Mouse (Mus musculus): ENCODE results near the gene Irak2. TPM values are rescaled to one million over a fixed set of nuclear protein-coding genes. Genes with fewer than 3 reads are reported as not detected.
"Not testable (repeated sequence)": the region's sequence is repeated elsewhere in the genome, so short reads cannot be mapped to it uniquely, and the experiment has no call there.

The Irak2 gene
- polyA plus RNA-seq, 1 experiment from 2014 or later, result 1.5 TPM

- no peak overlapping the region for H3K4me2 ChIP-seq (ENCODE audit: low read depth, low read length)
- 74% methylated on average over 14 of the region's 14 CpGs for WGBS
- H3K4me1 ChIP-seq (ENCODE audit: control insufficient read depth, insufficient read depth, low read length), result no peaks in the 10 kb centered on the region
- H3K36me3 ChIP-seq (ENCODE audit: control insufficient read depth, insufficient read depth, low read length), result no peaks in the 10 kb centered on the region
- H3K27me3 ChIP-seq (ENCODE audit: control insufficient read depth, insufficient read depth, low read length), result no peaks in the 10 kb centered on the region
- no peak overlapping the region for H3K27ac ChIP-seq (ENCODE audit: low read depth, low read length)
- ATAC-seq (ENCODE audit: low read depth), result no peak
- H3K4me3 ChIP-seq (ENCODE audit: low read depth, low read length), result no peak overlapping the region
- H3K9ac ChIP-seq (replicated peaks; ENCODE audit: low read depth, low read length), result no peak overlapping the region
- no peaks in the 10 kb centered on the region for H3K9me3 ChIP-seq (ENCODE audit: control insufficient read depth, low read length)
Observed at GRCm38 (mm10) chr6:113660492-113661352, 22.5 kb downstream of the Irak2 start.

- Histone ChIP-seq H3K36me3 (ENCODE audit: control insufficient read depth, insufficient read depth, low read length) (no peaks in the 10 kb centered on the region), H3K9me3 (ENCODE audit: control insufficient read depth, low read length) (no peaks in the 10 kb centered on the region), H3K4me2 (ENCODE audit: low read depth, low read length) (no peak overlapping the region), H3K27me3 (ENCODE audit: control insufficient read depth, insufficient read depth, low read length) (no peaks in the 10 kb centered on the region), H3K9ac (replicated peaks; ENCODE audit: low read depth, low read length) (no peak overlapping the region), H3K4me3 (ENCODE audit: low read depth, low read length) (no peak overlapping the region), H3K4me1 (ENCODE audit: control insufficient read depth, insufficient read depth, low read length) (no peaks in the 10 kb centered on the region), H3K27ac (ENCODE audit: low read depth, low read length) (no peak overlapping the region)
- WGBS, result 69% methylated on average over 12 of the region's 12 CpGs
- no peak for ATAC-seq (ENCODE audit: low read depth)
Observed at GRCm38 (mm10) chr6:113661353-113662241, 23.3 kb downstream of the Irak2 start.

- Histone ChIP-seq H3K36me3 (ENCODE audit: control insufficient read depth, insufficient read depth, low read length) (no peaks in the 10 kb centered on the region), H3K4me3 (ENCODE audit: low read depth, low read length) (no peak overlapping the region), H3K27me3 (ENCODE audit: control insufficient read depth, insufficient read depth, low read length) (no peaks in the 10 kb centered on the region), H3K9ac (replicated peaks; ENCODE audit: low read depth, low read length) (no peak overlapping the region), H3K4me1 (ENCODE audit: control insufficient read depth, insufficient read depth, low read length) (no peaks in the 10 kb centered on the region), H3K4me2 (ENCODE audit: low read depth, low read length) (no peak overlapping the region), H3K27ac (ENCODE audit: low read depth, low read length) (no peak overlapping the region), H3K9me3 (ENCODE audit: control insufficient read depth, low read length) (no peaks in the 10 kb centered on the region)
- WGBS, result 96% methylated on average over 8 of the region's 8 CpGs
- no peak for ATAC-seq (ENCODE audit: low read depth)
Observed at GRCm38 (mm10) chr6:113662964-113663700, 24.9 kb downstream of the Irak2 start.

- no peak overlapping the region for H3K9ac ChIP-seq (replicated peaks; ENCODE audit: low read depth, low read length)
- no peaks in the 10 kb centered on the region for H3K36me3 ChIP-seq (ENCODE audit: control insufficient read depth, insufficient read depth, low read length)
- no peak overlapping the region for H3K4me2 ChIP-seq (ENCODE audit: low read depth, low read length)
- no peak overlapping the region for H3K4me3 ChIP-seq (ENCODE audit: low read depth, low read length)
- WGBS, result 89% methylated on average over 7 of the region's 7 CpGs
- H3K4me1 ChIP-seq (ENCODE audit: control insufficient read depth, insufficient read depth, low read length), result no peaks in the 10 kb centered on the region
- ATAC-seq (ENCODE audit: low read depth), result no peak
- H3K27ac ChIP-seq (ENCODE audit: low read depth, low read length), result no peak overlapping the region
- no peaks in the 10 kb centered on the region for H3K9me3 ChIP-seq (ENCODE audit: control insufficient read depth, low read length)
- H3K27me3 ChIP-seq (ENCODE audit: control insufficient read depth, insufficient read depth, low read length), result no peaks in the 10 kb centered on the region
Observed at GRCm38 (mm10) chr6:113664305-113664704, 26.0 kb downstream of the Irak2 start.

GRCm38 (mm10) chr6:113667611-113668122, 29.4 kb downstream of the Irak2 start:
- no peaks in the 10 kb centered on the region for H3K27me3 ChIP-seq (ENCODE audit: control insufficient read depth, insufficient read depth, low read length)
- H3K4me1 ChIP-seq (ENCODE audit: control insufficient read depth, insufficient read depth, low read length), result no peaks in the 10 kb centered on the region
- H3K4me2 ChIP-seq (ENCODE audit: low read depth, low read length), result no peak overlapping the region
- WGBS, result 65% methylated on average over 8 of the region's 8 CpGs
- no peak overlapping the region for H3K27ac ChIP-seq (ENCODE audit: low read depth, low read length)
- H3K9me3 ChIP-seq (ENCODE audit: control insufficient read depth, low read length), result no peaks in the 10 kb centered on the region
- H3K9ac ChIP-seq (replicated peaks; ENCODE audit: low read depth, low read length), result no peak overlapping the region
- H3K4me3 ChIP-seq (ENCODE audit: low read depth, low read length), result no peak overlapping the region
- no peak for ATAC-seq (ENCODE audit: low read depth)
- no peaks in the 10 kb centered on the region for H3K36me3 ChIP-seq (ENCODE audit: control insufficient read depth, insufficient read depth, low read length)

GRCm38 (mm10) chr6:113668287-113669154, 30.3 kb downstream of the Irak2 start:
- ATAC-seq (ENCODE audit: low read depth), result no peak
- no peak overlapping the region for H3K4me2 ChIP-seq (ENCODE audit: low read depth, low read length)
- no peak overlapping the region for H3K9ac ChIP-seq (replicated peaks; ENCODE audit: low read depth, low read length)
- no peak overlapping the region for H3K27ac ChIP-seq (ENCODE audit: low read depth, low read length)
- H3K27me3 ChIP-seq (ENCODE audit: control insufficient read depth, insufficient read depth, low read length), result no peaks in the 10 kb centered on the region
- H3K4me3 ChIP-seq (ENCODE audit: low read depth, low read length), result no peak overlapping the region
- 45% methylated on average over 14 of the region's 15 CpGs for WGBS
- no peaks in the 10 kb centered on the region for H3K4me1 ChIP-seq (ENCODE audit: control insufficient read depth, insufficient read depth, low read length)
- H3K9me3 ChIP-seq (ENCODE audit: control insufficient read depth, low read length), result no peaks in the 10 kb centered on the region
- H3K36me3 ChIP-seq (ENCODE audit: control insufficient read depth, insufficient read depth, low read length), result no peaks in the 10 kb centered on the region

- WGBS, result 75% methylated on average over 7 of the region's 7 CpGs
- Histone ChIP-seq H3K4me2 (ENCODE audit: low read depth, low read length) (no peak overlapping the region), H3K4me3 (ENCODE audit: low read depth, low read length) (no peak overlapping the region), H3K27me3 (ENCODE audit: control insufficient read depth, insufficient read depth, low read length) (no peaks in the 10 kb centered on the region), H3K9ac (replicated peaks; ENCODE audit: low read depth, low read length) (no peak overlapping the region), H3K4me1 (ENCODE audit: control insufficient read depth, insufficient read depth, low read length) (no peaks in the 10 kb centered on the region), H3K27ac (ENCODE audit: low read depth, low read length) (no peak overlapping the region), H3K36me3 (ENCODE audit: control insufficient read depth, insufficient read depth, low read length) (no peaks in the 10 kb centered on the region), H3K9me3 (ENCODE audit: control insufficient read depth, low read length) (no peaks in the 10 kb centered on the region)
- ATAC-seq (ENCODE audit: low read depth), result no peak
Observed at GRCm38 (mm10) chr6:113669821-113670220, 31.6 kb downstream of the Irak2 start.

GRCm38 (mm10) chr6:113672029-113672428, 33.8 kb downstream of the Irak2 start:
- not testable (repeated sequence) for H3K9ac ChIP-seq (replicated peaks; ENCODE audit: low read depth, low read length)

More at GRCm38 (mm10) chr6:113672029-113672428, 33.8 kb downstream of the Irak2 start:
- H3K9me3 ChIP-seq (ENCODE audit: control insufficient read depth, low read length); H3K4me3 ChIP-seq (ENCODE audit: low read depth, low read length); H3K4me2 ChIP-seq (ENCODE audit: low read depth, low read length); H3K27me3 ChIP-seq (ENCODE audit: control insufficient read depth, insufficient read depth, low read length); ATAC-seq (ENCODE audit: low read depth); H3K4me1 ChIP-seq (ENCODE audit: control insufficient read depth, insufficient read depth, low read length); H3K27ac ChIP-seq (ENCODE audit: low read depth, low read length); H3K36me3 ChIP-seq (ENCODE audit: control insufficient read depth, insufficient read depth, low read length): not testable (repeated sequence)
- 89% methylated on average over 1 of the region's 1 CpGs for WGBS
